Mouse (Mus musculus) bone marrow macrophage, adult 2 months (primary cell): Measurements from ENCODE around the gene Tchp. TPM values are rescaled to one million over a fixed set of nuclear protein-coding genes. Genes with fewer than 3 reads are reported as not detected.

Experiments used
- H3K27ac ChIP-seq: 2 replicates; pipeline ENCODE4 v1.5.1; 2012; ENCODE audit warnings: low read depth, low read length; ENCODE audit not compliant: insufficient read depth
- H3K4me1 ChIP-seq: 2 replicates; pipeline ENCODE4 v1.6.1; 2012; ENCODE audit warnings: low read length; ENCODE audit not compliant: control insufficient read depth, insufficient read depth
- H3K4me3 ChIP-seq: 2 replicates; pipeline ENCODE4 v1.5.1; 2012; ENCODE audit warnings: mild to moderate bottlenecking, low read length, moderate library complexity; ENCODE audit not compliant: insufficient read depth
- CTCF ChIP-seq: IDR thresholded peaks from 2 replicates; pipeline ENCODE4 v1.5.1; 2012; ENCODE audit warnings: low read depth, mild to moderate bottlenecking, low read length, moderate library complexity
- POLR2A ChIP-seq: IDR thresholded peaks from 2 replicates; pipeline ENCODE4 v1.6.1; 2012; ENCODE audit warnings: mild to moderate bottlenecking, low read depth, low read length, borderline replicate concordance
- polyA plus RNA-seq: library from polyadenylated mRNA; stranded (reverse); fragments of >200 nt; gene quantifications from 2 replicates; pipeline ENCODE4 v1.2.4, GENCODE M21; 2012; ENCODE audit not compliant: missing spikeins, insufficient read depth, insufficient read length

Gene Tchp
- polyA plus RNA-seq, 1 experiment, result 13.1 TPM

DNA sequence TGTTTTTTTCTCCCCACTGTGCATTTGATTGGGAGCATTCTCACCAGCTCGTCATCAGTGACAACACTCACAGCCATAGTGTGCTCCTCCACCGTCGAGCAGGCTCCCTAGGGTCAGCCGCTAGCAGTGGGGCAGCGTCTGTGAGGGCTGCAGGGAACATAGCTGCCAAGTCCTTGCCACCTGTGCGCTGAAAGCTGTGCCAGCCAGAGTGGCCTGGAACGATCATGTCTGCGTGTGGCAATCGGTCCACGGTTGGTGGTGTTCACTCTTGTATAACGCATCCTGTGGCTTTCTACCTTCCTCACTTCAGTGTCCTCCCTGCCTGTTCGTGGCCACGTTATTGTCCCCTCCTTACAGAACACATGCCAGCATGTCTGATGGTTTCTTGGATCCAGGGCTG, 10.9 kb downstream of the Tchp start:
- peaks cover 8% of the 10 kb centered on the region for H3K4me1 ChIP-seq
- TF ChIP-seq POLR2A (no peak), CTCF (no peak)
- no peak overlapping the region for H3K4me3 ChIP-seq
- H3K27ac ChIP-seq, result no peak overlapping the region

- H3K4me3 ChIP-seq, result no peak overlapping the region
These were observed 11.7 kb downstream of the Tchp start for GRCm38 (mm10) chr5:114719003-114719927.

GRCm38 (mm10) chr5:114719928-114720270, 12.3 kb downstream of the Tchp start:
- no peak for TF ChIP-seq CTCF
- no peak for TF ChIP-seq POLR2A
- H3K4me3 ChIP-seq, result no peak overlapping the region
- no peak overlapping the region for H3K27ac ChIP-seq
- peaks cover 8% of the 10 kb centered on the region for H3K4me1 ChIP-seq

More at GRCm38 (mm10) chr5:114719003-114719927, 11.7 kb downstream of the Tchp start:
- no peak overlapping the region for H3K27ac ChIP-seq
- peaks cover 8% of the 10 kb centered on the region for H3K4me1 ChIP-seq
- no peak for TF ChIP-seq POLR2A

DNA sequence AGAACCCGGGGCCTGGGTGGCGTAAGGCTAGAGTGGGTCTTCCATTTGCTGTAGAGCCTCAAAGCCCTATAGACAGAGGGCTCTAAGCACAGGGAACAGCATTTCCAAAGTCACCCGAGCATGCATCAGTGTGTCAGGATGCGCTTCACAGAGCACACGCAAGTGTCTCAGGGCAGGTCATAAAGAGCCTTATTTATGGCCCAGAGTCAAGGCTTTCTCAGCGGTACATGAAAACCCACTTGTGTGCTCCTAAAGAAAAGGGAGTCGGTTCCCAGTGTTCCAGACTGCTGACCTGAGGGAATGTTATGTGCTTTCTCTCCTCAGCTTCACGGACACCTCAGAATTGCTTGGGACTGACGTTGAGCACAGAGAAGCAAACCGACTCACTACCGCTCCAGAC, 13.2 kb downstream of the Tchp start:
- Histone ChIP-seq H3K4me1 (peaks cover 8% of the 10 kb centered on the region), H3K27ac (no peak overlapping the region), H3K4me3 (no peak overlapping the region)
- TF ChIP-seq POLR2A (no peak), CTCF (no peak)

DNA sequence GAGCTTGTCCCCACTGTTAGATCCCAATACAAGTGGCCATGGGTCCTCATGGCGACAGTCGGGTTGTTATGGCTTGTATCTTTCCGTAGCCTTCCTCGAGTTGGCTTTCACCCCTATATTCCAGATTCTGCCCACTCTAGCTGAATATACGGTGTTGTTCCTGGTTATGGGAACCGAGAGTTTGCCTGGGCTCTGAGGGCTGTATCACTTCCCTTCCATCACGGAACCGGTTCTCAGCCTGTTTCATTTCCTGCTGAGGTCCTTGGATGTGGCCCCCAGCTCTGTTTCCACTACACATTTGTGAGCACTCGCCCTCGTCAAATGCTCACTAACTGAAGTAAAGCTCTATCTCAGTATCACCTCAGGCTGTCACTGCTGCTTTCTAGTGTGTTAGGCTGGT, 14.4 kb downstream of the Tchp start:
- Histone ChIP-seq H3K4me1 (peaks cover 8% of the 10 kb centered on the region), H3K4me3 (no peak overlapping the region), H3K27ac (no peak overlapping the region)
- TF ChIP-seq CTCF, result no peak
- no peak for TF ChIP-seq POLR2A

DNA sequence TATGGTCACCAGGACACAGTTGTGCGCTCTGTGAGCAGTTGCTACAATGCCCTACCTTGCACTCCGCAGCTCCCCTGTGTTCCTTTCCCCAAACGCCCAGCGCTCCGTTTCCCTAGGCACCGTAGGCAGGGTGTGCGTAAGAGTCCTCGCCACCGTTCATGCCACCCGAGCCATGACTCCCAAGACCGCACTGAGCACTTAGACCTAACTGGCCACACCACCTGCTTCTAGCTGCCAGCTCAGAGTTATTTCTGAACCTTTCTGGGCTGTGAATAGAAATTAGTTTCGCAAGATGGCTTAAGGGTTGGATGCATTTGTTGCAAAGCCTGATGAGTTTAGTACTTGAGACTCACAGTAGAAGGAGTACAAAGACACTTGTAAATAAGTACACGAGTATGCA, 15.3 kb downstream of the Tchp start:
- peaks cover 8% of the 10 kb centered on the region for H3K4me1 ChIP-seq
- TF ChIP-seq POLR2A (no peak), CTCF (no peak)
- H3K4me3 ChIP-seq, result no peak overlapping the region
- no peak overlapping the region for H3K27ac ChIP-seq

DNA sequence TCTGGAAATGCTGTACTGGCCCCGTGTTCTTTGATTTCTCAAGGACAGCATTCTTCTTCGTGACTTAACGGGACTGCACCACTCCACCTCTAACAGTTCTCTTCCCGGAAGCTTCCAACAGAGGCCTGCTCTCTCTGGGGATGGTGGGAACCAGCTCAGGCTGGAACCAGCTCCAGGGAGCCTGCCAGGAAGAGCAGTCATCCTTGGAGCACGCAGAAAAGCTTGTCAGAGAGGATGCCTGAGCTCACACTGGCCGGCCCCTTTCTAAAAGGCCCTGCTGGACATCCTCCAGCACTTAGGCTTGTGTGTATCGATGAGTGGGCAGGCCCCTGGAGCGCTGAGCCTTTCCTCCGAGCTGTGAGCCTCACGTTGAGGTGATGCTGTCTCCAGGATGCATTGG, 20.6 kb downstream of the Tchp start:
- H3K4me3 ChIP-seq, result no peak overlapping the region
- H3K4me1 ChIP-seq, result no peaks in the 10 kb centered on the region
- no peak for TF ChIP-seq POLR2A
- no peak for TF ChIP-seq CTCF
- no peak overlapping the region for H3K27ac ChIP-seq

DNA sequence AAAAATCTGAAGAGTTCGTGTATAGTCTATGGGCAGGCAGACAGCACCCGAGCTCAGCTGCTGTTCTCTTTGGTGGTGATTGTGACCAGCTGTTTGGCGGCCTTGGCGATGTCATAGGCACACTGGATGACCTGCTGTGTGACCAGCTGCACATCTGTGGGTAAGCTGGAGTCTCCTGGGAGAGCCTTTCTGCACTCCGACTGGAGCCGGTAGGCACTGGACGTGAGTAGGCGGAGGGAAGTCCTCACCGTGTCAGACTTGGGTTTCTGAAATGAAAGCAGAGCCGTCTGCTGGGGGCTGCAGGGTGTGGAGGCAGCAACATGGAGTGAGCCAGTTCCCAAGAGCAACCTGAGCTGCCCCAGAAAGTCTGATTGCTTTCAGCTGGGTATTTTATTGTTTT, 22.6 kb downstream of the Tchp start:
- TF ChIP-seq POLR2A (no peak), CTCF (no peak)
- no peak overlapping the region for H3K27ac ChIP-seq
- H3K4me3 ChIP-seq, result no peak overlapping the region
- no peaks in the 10 kb centered on the region for H3K4me1 ChIP-seq

DNA sequence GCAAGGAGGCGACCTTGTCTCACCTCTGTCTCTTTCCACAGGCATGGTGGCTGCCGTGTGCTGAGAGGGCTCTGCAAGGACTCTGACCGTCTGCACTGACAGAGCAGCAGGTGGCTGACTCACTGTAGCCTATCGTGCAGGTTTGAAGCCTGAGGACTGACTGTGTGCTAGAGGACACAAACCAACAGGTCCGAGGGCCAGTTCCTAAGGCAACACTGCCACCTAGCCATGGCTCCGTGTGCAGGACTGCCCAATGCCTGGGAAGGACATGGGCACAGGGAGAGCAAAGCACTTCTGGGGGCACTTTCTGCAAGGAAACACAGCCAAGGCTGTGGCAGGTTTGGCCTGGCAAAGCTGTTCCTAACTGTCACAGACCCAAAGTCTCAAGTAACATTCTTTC, 23.9 kb downstream of the Tchp start:
- Histone ChIP-seq H3K4me3 (no peak overlapping the region), H3K4me1 (no peaks in the 10 kb centered on the region), H3K27ac (no peak overlapping the region)
- TF ChIP-seq POLR2A, result no peak
- TF ChIP-seq CTCF, result no peak

- Histone ChIP-seq H3K27ac (no peak overlapping the region), H3K4me1 (no peaks in the 10 kb centered on the region), H3K4me3 (no peak overlapping the region)
- TF ChIP-seq POLR2A, result no peak
These were observed 24.4 kb downstream of the Tchp start for GRCm38 (mm10) chr5:114731969-114732368.
